Comparison of ENCODE assay signal across 14 mouse cellular contexts in genomic region chr8:11112908-11113532, GRCm38 (mm10).
DNase-seq lines count a peak whose midpoint lies in the region; ATAC-seq lines count a peak whose summit lies in the region.
"Had no signal": no experiment of that assay in that cellular context is flagged by ENCODE, and none has a peak within 500 bp of the region (broad histone marks: within the 10 kb centered on the region; RNA-seq: fewer than 3 reads in every experiment).

No protein-coding gene starts in this region.

- 23% methylated on average over 7 of the region's 7 CpGs for WGBS in liver, embryonic 16.5 days (ENCODE audit: insufficient replicate concordance)
- WGBS in liver, embryonic 12.5 days (ENCODE audit: insufficient replicate concordance) = 34% methylated on average over 7 of the region's 7 CpGs
- 53% methylated on average over 7 of the region's 7 CpGs for WGBS in intestine, embryonic 15.5 days

- DNase-seq in CD4-positive, CD25-positive, alpha-beta regulatory T cell, adult 2 months (ENCODE audit: low read depth, low spot score) = peak; percentile 30
- no peak for DNase-seq in gastrocnemius, postnatal 4 days (ENCODE audit: low spot score in 2 of 2)
- no peak for DNase-seq in ovary, postnatal 14 days (ENCODE audit: low spot score)
- DNase-seq in layer of hippocampus, postnatal 10 days (ENCODE audit: low spot score in 2 of 2) = no peak

- H3K4me1 ChIP-seq in liver, embryonic 16.5 days (ENCODE audit: control insufficient read depth, low read depth, low read length) = peaks cover 2% of the 10 kb centered on the region; the same call in 1 of the 2 replicates
- H3K4me1 ChIP-seq in liver, embryonic 12.5 days = peaks cover 11% of the 10 kb centered on the region; the same call in 1 of the 2 replicates
- no peaks in the 10 kb centered on the region for H3K4me1 ChIP-seq in intestine, embryonic 15.5 days (replicated peaks)
- H3K4me1 ChIP-seq: lung, embryonic 15.5 days had no signal

- no peak overlapping the region for H3K9ac ChIP-seq in liver, embryonic 16.5 days (ENCODE audit: low read depth, low read length)
- H3K9ac ChIP-seq in liver, embryonic 12.5 days = no peak overlapping the region
- no peak overlapping the region for H3K9ac ChIP-seq in intestine, embryonic 15.5 days
- H3K9ac ChIP-seq: forebrain, embryonic 13.5 days; hindbrain, embryonic 14.5 days; lung, embryonic 15.5 days had no signal

- H3K27ac ChIP-seq in liver, embryonic 16.5 days (ENCODE audit: low read length) = no peak overlapping the region
- no peak overlapping the region for H3K27ac ChIP-seq in liver, embryonic 12.5 days
- no peak overlapping the region for H3K27ac ChIP-seq in intestine, embryonic 15.5 days
- H3K27ac ChIP-seq: embryonic facial prominence, embryonic 10.5 days; forebrain, embryonic 13.5 days; hindbrain, embryonic 14.5 days; left cerebral cortex, adult 2 months; lung, embryonic 15.5 days had no signal

- no peaks in the 10 kb centered on the region for H3K36me3 ChIP-seq in liver, embryonic 16.5 days (ENCODE audit: control insufficient read depth, insufficient read depth)
- no peaks in the 10 kb centered on the region for H3K36me3 ChIP-seq in liver, embryonic 12.5 days
- H3K36me3 ChIP-seq in intestine, embryonic 15.5 days = no peaks in the 10 kb centered on the region
- H3K36me3 ChIP-seq: embryonic facial prominence, embryonic 10.5 days; lung, embryonic 15.5 days had no signal

- H3K4me2 ChIP-seq in liver, embryonic 16.5 days (ENCODE audit: low read depth, low read length) = no peak overlapping the region
- no peak overlapping the region for H3K4me2 ChIP-seq in liver, embryonic 12.5 days
- no peak overlapping the region for H3K4me2 ChIP-seq in intestine, embryonic 15.5 days (replicated peaks)
- H3K4me2 ChIP-seq: forebrain, embryonic 13.5 days; hindbrain, embryonic 14.5 days; lung, embryonic 15.5 days had no signal

- H3K27me3 ChIP-seq in liver, embryonic 16.5 days (ENCODE audit: control insufficient read depth, insufficient read depth, low read depth, low read length) = no peaks in the 10 kb centered on the region
- H3K27me3 ChIP-seq in liver, embryonic 12.5 days (replicated peaks) = no peaks in the 10 kb centered on the region
- no peaks in the 10 kb centered on the region for H3K27me3 ChIP-seq in intestine, embryonic 15.5 days (replicated peaks)
- H3K27me3 ChIP-seq: lung, embryonic 15.5 days had no signal

- no peaks in the 10 kb centered on the region for H3K9me3 ChIP-seq in liver, embryonic 16.5 days (replicated peaks; ENCODE audit: control insufficient read depth, low read length)
- H3K9me3 ChIP-seq in liver, embryonic 12.5 days (replicated peaks) = no peaks in the 10 kb centered on the region
- H3K9me3 ChIP-seq in intestine, embryonic 15.5 days = no peaks in the 10 kb centered on the region
- H3K9me3 ChIP-seq: embryonic facial prominence, embryonic 10.5 days; forebrain, embryonic 13.5 days; lung, embryonic 15.5 days had no signal

- ATAC-seq in liver, embryonic 16.5 days (ENCODE audit: low read depth) = 0 out of 2 replicates have a peak, but pooled peaks have one; percentile 27
- ATAC-seq in liver, embryonic 12.5 days = no peak
- peak; percentile 90 for ATAC-seq in intestine, embryonic 15.5 days
- ATAC-seq in megakaryocyte progenitor cell, adult 5-6 weeks (replicated peaks; ENCODE audit: poor library complexity) = peak; percentile 92
- ATAC-seq: activated CD4-positive, CD25-positive, alpha-beta regulatory T cell, adult 4 months; forebrain, embryonic 13.5 days had no signal

- no peak overlapping the region for H3K4me3 ChIP-seq in liver, embryonic 16.5 days (ENCODE audit: low read depth, low read length)
- H3K4me3 ChIP-seq in liver, embryonic 12.5 days = no peak overlapping the region
- H3K4me3 ChIP-seq in intestine, embryonic 15.5 days (replicated peaks) = no peak overlapping the region
- H3K4me3 ChIP-seq: embryonic facial prominence, embryonic 10.5 days; forebrain, embryonic 13.5 days; left cerebral cortex, adult 2 months; lung, embryonic 15.5 days had no signal
